Mouse (Mus musculus): ENCODE data around the gene Mphosph8. TPM values are rescaled to one million over a fixed set of nuclear protein-coding genes. Genes with fewer than 3 reads are reported as not detected.
A peak's percentile ranks its signal among the peaks of the same experiment; 100 is the strongest.

The Mphosph8 gene
- polyA plus RNA-seq, 1 experiment, result 31.7 TPM

GRCm38 (mm10) chr14:56689766-56690165 is 21.7 kb downstream of the Mphosph8 start:
- no peak for DNase-seq (ENCODE audit: low read depth)
- TF ChIP-seq CTCF (IDR thresholded peaks at IDR 0.05; ENCODE audit: borderline replicate concordance, extremely low read depth, insufficient read depth, insufficient read length) (no peak), POLR2A (IDR thresholded peaks at IDR 0.05; ENCODE audit: borderline replicate concordance, extremely low read depth, insufficient read depth, insufficient read length, poor library complexity, severe bottlenecking) (no peak)

GRCm38 (mm10) chr14:56695495-56695894 is 27.4 kb downstream of the Mphosph8 start:
- no peak for DNase-seq (ENCODE audit: low read depth)
- no peak for TF ChIP-seq CTCF (IDR thresholded peaks at IDR 0.05; ENCODE audit: borderline replicate concordance, extremely low read depth, insufficient read depth, insufficient read length)
- TF ChIP-seq POLR2A (IDR thresholded peaks at IDR 0.05; ENCODE audit: borderline replicate concordance, extremely low read depth, insufficient read depth, insufficient read length, poor library complexity, severe bottlenecking), result no peak

GRCm38 (mm10) chr14:56697836-56698235 is 29.8 kb downstream of the Mphosph8 start:
- TF ChIP-seq POLR2A (IDR thresholded peaks at IDR 0.05; ENCODE audit: borderline replicate concordance, extremely low read depth, insufficient read depth, insufficient read length, poor library complexity, severe bottlenecking) (no peak), CTCF (IDR thresholded peaks at IDR 0.05; ENCODE audit: borderline replicate concordance, extremely low read depth, insufficient read depth, insufficient read length) (no peak)

GRCm38 (mm10) chr14:56702644-56703043 is 34.6 kb downstream of the Mphosph8 start:
- no peak for DNase-seq (ENCODE audit: low read depth)
- TF ChIP-seq POLR2A (IDR thresholded peaks at IDR 0.05; ENCODE audit: borderline replicate concordance, extremely low read depth, insufficient read depth, insufficient read length, poor library complexity, severe bottlenecking) (no peak), CTCF (IDR thresholded peaks at IDR 0.05; ENCODE audit: borderline replicate concordance, extremely low read depth, insufficient read depth, insufficient read length) (no peak)

More at GRCm38 (mm10) chr14:56697836-56698235, 29.8 kb downstream of the Mphosph8 start:
- no peak for DNase-seq (ENCODE audit: low read depth)

GRCm38 (mm10) chr14:56705687-56706086 is 37.6 kb downstream of the Mphosph8 start:
- TF ChIP-seq POLR2A (IDR thresholded peaks at IDR 0.05; ENCODE audit: borderline replicate concordance, extremely low read depth, insufficient read depth, insufficient read length, poor library complexity, severe bottlenecking) (no peak), CTCF (IDR thresholded peaks at IDR 0.05; ENCODE audit: borderline replicate concordance, extremely low read depth, insufficient read depth, insufficient read length) (no peak)
- no peak for DNase-seq (ENCODE audit: low read depth)

GRCm38 (mm10) chr14:56726493-56726892 is 58.4 kb downstream of the Mphosph8 start:
- no peak for TF ChIP-seq POLR2A (IDR thresholded peaks at IDR 0.05; ENCODE audit: borderline replicate concordance, extremely low read depth, insufficient read depth, insufficient read length, poor library complexity, severe bottlenecking)
- no peak for TF ChIP-seq CTCF (IDR thresholded peaks at IDR 0.05; ENCODE audit: borderline replicate concordance, extremely low read depth, insufficient read depth, insufficient read length)
- no peak for DNase-seq (ENCODE audit: low read depth)

GRCm38 (mm10) chr14:56740175-56740574 is 72.1 kb downstream of the Mphosph8 start:
- TF ChIP-seq CTCF (IDR thresholded peaks at IDR 0.05; ENCODE audit: borderline replicate concordance, extremely low read depth, insufficient read depth, insufficient read length), result peak; percentile 11; the same call in 1 of the 2 replicates
- no peak for TF ChIP-seq POLR2A (IDR thresholded peaks at IDR 0.05; ENCODE audit: borderline replicate concordance, extremely low read depth, insufficient read depth, insufficient read length, poor library complexity, severe bottlenecking)

More at GRCm38 (mm10) chr14:56740175-56740574, 72.1 kb downstream of the Mphosph8 start:
- no peak for DNase-seq (ENCODE audit: low read depth)

Other genes starting within 250 kb of the Mphosph8 start
- 6.9 and 7.1 TPM in 2 replicates for gene Cenpj, start 92.8 kb upstream of the Mphosph8 start, polyA plus RNA-seq (2012; rRNA removed)
- 1.4 and 2.3 TPM in 2 replicates for gene Parp4, start 92.6 kb upstream of the Mphosph8 start, polyA plus RNA-seq (2012; rRNA removed)
- 46.8 and 54.6 TPM in 2 replicates for gene Pspc1, start 110.1 kb downstream of the Mphosph8 start, polyA plus RNA-seq (2012; rRNA removed)
- 27.4 and 32.4 TPM in 2 replicates for gene Zmym5, start 143.5 kb downstream of the Mphosph8 start, polyA plus RNA-seq (2012; rRNA removed)
- 48.6 and 73.9 TPM in 2 replicates for gene Zmym2, start 218.4 kb downstream of the Mphosph8 start, polyA plus RNA-seq (2012; rRNA removed)